Mouse (Mus musculus): ENCODE data around the gene Psmb6. TPM values are rescaled to one million over a fixed set of nuclear protein-coding genes. Genes with fewer than 3 reads are reported as not detected.

Psmb6 gene
- polyA plus RNA-seq, 1 experiment: 389 TPM

- H3K27ac ChIP-seq (ENCODE audit: control insufficient read depth, insufficient read depth, low read depth, low read length): no peak overlapping the region
- H3K4me1 ChIP-seq (ENCODE audit: control insufficient read depth, insufficient read depth, low read length): no peaks in the 10 kb centered on the region
- H3K27me3 ChIP-seq (ENCODE audit: control insufficient read depth, insufficient read depth, low read length): no peaks in the 10 kb centered on the region
- no peaks in the 10 kb centered on the region for H3K36me3 ChIP-seq (ENCODE audit: control insufficient read depth, insufficient read depth, low read length)
- no peak for TF ChIP-seq POLR2A (IDR thresholded peaks at IDR 0.05; ENCODE audit: control insufficient read depth, low read depth, low read length)
- TF ChIP-seq CTCF (IDR thresholded peaks at IDR 0.05; ENCODE audit: control insufficient read depth, insufficient read depth, insufficient replicate concordance, low read depth, low read length): no peak
- no peak overlapping the region for H3K4me3 ChIP-seq (ENCODE audit: control insufficient read depth, low read depth, low read length)
Measured at GRCm38 (mm10) chr11:70571641-70572040, 46.5 kb downstream of the Psmb6 start.

GRCm38 (mm10) chr11:70572348-70572902 is 47.3 kb downstream of the Psmb6 start:
- no peak overlapping the region for H3K4me3 ChIP-seq (ENCODE audit: control insufficient read depth, low read depth, low read length)
- H3K27ac ChIP-seq (ENCODE audit: control insufficient read depth, insufficient read depth, low read depth, low read length): no peak overlapping the region
- no peaks in the 10 kb centered on the region for H3K36me3 ChIP-seq (ENCODE audit: control insufficient read depth, insufficient read depth, low read length)
- no peaks in the 10 kb centered on the region for H3K27me3 ChIP-seq (ENCODE audit: control insufficient read depth, insufficient read depth, low read length)
- TF ChIP-seq POLR2A (IDR thresholded peaks at IDR 0.05; ENCODE audit: control insufficient read depth, low read depth, low read length): no peak
- TF ChIP-seq CTCF (IDR thresholded peaks at IDR 0.05; ENCODE audit: control insufficient read depth, insufficient read depth, insufficient replicate concordance, low read depth, low read length): no peak
- H3K4me1 ChIP-seq (ENCODE audit: control insufficient read depth, insufficient read depth, low read length): no peaks in the 10 kb centered on the region

GRCm38 (mm10) chr11:70573872-70574271 is 48.7 kb downstream of the Psmb6 start:
- H3K36me3 ChIP-seq (ENCODE audit: control insufficient read depth, insufficient read depth, low read length): no peaks in the 10 kb centered on the region
- no peaks in the 10 kb centered on the region for H3K27me3 ChIP-seq (ENCODE audit: control insufficient read depth, insufficient read depth, low read length)
- TF ChIP-seq CTCF (IDR thresholded peaks at IDR 0.05; ENCODE audit: control insufficient read depth, insufficient read depth, insufficient replicate concordance, low read depth, low read length): no peak
- H3K4me1 ChIP-seq (ENCODE audit: control insufficient read depth, insufficient read depth, low read length): no peaks in the 10 kb centered on the region
- H3K27ac ChIP-seq (ENCODE audit: control insufficient read depth, insufficient read depth, low read depth, low read length): no peak overlapping the region
- H3K4me3 ChIP-seq (ENCODE audit: control insufficient read depth, low read depth, low read length): no peak overlapping the region

- Histone ChIP-seq H3K27ac (ENCODE audit: control insufficient read depth, insufficient read depth, low read depth, low read length) (no peak overlapping the region), H3K4me3 (ENCODE audit: control insufficient read depth, low read depth, low read length) (no peak overlapping the region), H3K27me3 (ENCODE audit: control insufficient read depth, insufficient read depth, low read length) (no peaks in the 10 kb centered on the region), H3K4me1 (ENCODE audit: control insufficient read depth, insufficient read depth, low read length) (no peaks in the 10 kb centered on the region), H3K36me3 (ENCODE audit: control insufficient read depth, insufficient read depth, low read length) (no peaks in the 10 kb centered on the region)
- TF ChIP-seq POLR2A (IDR thresholded peaks at IDR 0.05; ENCODE audit: control insufficient read depth, low read depth, low read length): no peak
- TF ChIP-seq CTCF (IDR thresholded peaks at IDR 0.05; ENCODE audit: control insufficient read depth, insufficient read depth, insufficient replicate concordance, low read depth, low read length): no peak
Measured at GRCm38 (mm10) chr11:70577201-70577600, 52.0 kb downstream of the Psmb6 start.

Other genes starting within 250 kb of the Psmb6 start
- gene Alox12e, start 202.7 kb upstream of the Psmb6 start, polyA plus RNA-seq (2012; rRNA removed): 0.12 TPM in 1 of 2 replicates, not detected in the other
- gene Alox15, start 173.3 kb upstream of the Psmb6 start, polyA plus RNA-seq (2012; rRNA removed): 0.52 and 1.3 TPM in 2 replicates
- 36.7 and 38.4 TPM in 2 replicates for gene Pelp1, start 115.3 kb upstream of the Psmb6 start, polyA plus RNA-seq (2012; rRNA removed)
- gene Arrb2, start 92.7 kb upstream of the Psmb6 start, polyA plus RNA-seq (2012; rRNA removed): 8.9 and 10.6 TPM in 2 replicates
- 8.3 and 10.2 TPM in 2 replicates for gene Med11, start 73.4 kb upstream of the Psmb6 start, polyA plus RNA-seq (2012; rRNA removed)
- gene Zmynd15, start 65.9 kb upstream of the Psmb6 start, polyA plus RNA-seq (2012; rRNA removed): 186 and 201 TPM in 2 replicates
- gene Cxcl16, start 65.4 kb upstream of the Psmb6 start, polyA plus RNA-seq (2012; rRNA removed): 3.2 and 3.9 TPM in 2 replicates
- 1.2 TPM in 2 replicates for gene Tm4sf5, start 20.1 kb upstream of the Psmb6 start, polyA plus RNA-seq (2012; rRNA removed)
- gene Vmo1, start 10.8 kb upstream of the Psmb6 start, polyA plus RNA-seq (2012; rRNA removed): 0.30 and 0.36 TPM in 2 replicates
- not detected in 2 replicates for gene Gltpd2, start 6.2 kb upstream of the Psmb6 start, polyA plus RNA-seq (2012; rRNA removed)
- gene Gm40193, start 7.6 kb downstream of the Psmb6 start, polyA plus RNA-seq (2012; rRNA removed): not detected in 2 replicates
- 1.2 and 2.0 TPM in 2 replicates for gene Pld2, start 14.7 kb downstream of the Psmb6 start, polyA plus RNA-seq (2012; rRNA removed)
- gene Mink1, start 37.5 kb downstream of the Psmb6 start, polyA plus RNA-seq (2012; rRNA removed): 18.4 and 23.0 TPM in 2 replicates
- gene 4930544D05Rik, start 90.5 kb downstream of the Psmb6 start, polyA plus RNA-seq (2012; rRNA removed): 770 and 775 TPM in 2 replicates
- 241 and 243 TPM in 2 replicates for gene Chrne, start 93.8 kb downstream of the Psmb6 start, polyA plus RNA-seq (2012; rRNA removed)
- gene Gp1ba, start 113.8 kb downstream of the Psmb6 start, polyA plus RNA-seq (2012; rRNA removed): 0.13 and 0.19 TPM in 2 replicates
- gene Rnf167, start 121.9 kb downstream of the Psmb6 start, polyA plus RNA-seq (2012; rRNA removed): 77.6 and 77.8 TPM in 2 replicates
- 27.2 and 29.4 TPM in 2 replicates for gene Slc25a11, start 122.1 kb downstream of the Psmb6 start, polyA plus RNA-seq (2012; rRNA removed)
- gene Pfn1, start 129.3 kb downstream of the Psmb6 start, polyA plus RNA-seq (2012; rRNA removed): 113 and 158 TPM in 2 replicates
- 85.9 and 101 TPM in 2 replicates for gene Eno3, start 131.8 kb downstream of the Psmb6 start, polyA plus RNA-seq (2012; rRNA removed)
- gene Spag7, start 144.0 kb downstream of the Psmb6 start, polyA plus RNA-seq (2012; rRNA removed): 44.5 and 47.9 TPM in 2 replicates
- 10.3 and 10.6 TPM in 2 replicates for gene Camta2, start 162.7 kb downstream of the Psmb6 start, polyA plus RNA-seq (2012; rRNA removed)
- 19.6 and 21.0 TPM in 2 replicates for gene Inca1, start 174.8 kb downstream of the Psmb6 start, polyA plus RNA-seq (2012; rRNA removed)
- gene Kif1c, start 175.2 kb downstream of the Psmb6 start, polyA plus RNA-seq (2012; rRNA removed): 5.7 and 6.6 TPM in 2 replicates
- 1.2 TPM in 2 replicates for gene Zfp3, start 238.8 kb downstream of the Psmb6 start, polyA plus RNA-seq (2012; rRNA removed)

Data from testis, adult 2 months (tissue).